Mouse (Mus musculus): ENCODE measurements at regions not wholly inside any gene's neighbourhood (a gene's known extent, or its start where the extent isn't known, plus 50 kb on each side); places are given as distances from the start of the nearest gene placed in this dataset.

DNA sequence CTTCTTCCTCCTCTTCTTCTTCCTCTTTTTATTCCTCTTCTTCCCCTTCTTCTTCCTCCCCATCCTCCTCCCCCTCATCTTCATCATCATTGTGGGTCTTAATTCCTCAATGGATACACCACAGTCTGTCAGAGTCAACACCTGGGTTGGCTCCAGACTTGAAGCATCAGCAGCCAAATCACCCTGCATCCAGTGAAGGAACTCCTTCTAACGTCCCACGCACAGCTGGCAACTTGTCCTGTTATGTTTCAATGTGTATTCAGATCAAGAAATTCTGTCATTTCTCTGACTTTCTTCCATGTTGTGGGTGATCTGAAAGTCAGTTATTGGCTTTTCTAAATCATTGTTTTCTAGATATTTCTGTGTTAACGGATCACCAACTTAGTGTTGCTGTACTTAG, 312.9 kb downstream of the Ptpru start:
- Histone ChIP-seq H3K9me3 (no peaks in the 10 kb centered on the region), H3K27me3 (no peaks in the 10 kb centered on the region), H3K4me1 (replicated peaks) (no peaks in the 10 kb centered on the region), H3K4me2 (no peak overlapping the region), H3K27ac (no peak overlapping the region), H3K36me3 (no peaks in the 10 kb centered on the region), H3K9ac (replicated peaks) (no peak overlapping the region), H3K4me3 (replicated peaks) (no peak overlapping the region)
- 81% methylated on average over 3 of the region's 3 CpGs for WGBS
- ATAC-seq (ENCODE audit: insufficient number of reproducible peaks, insufficient read depth, low FRiP score, low TSS enrichment, low read depth) = no peak

DNA sequence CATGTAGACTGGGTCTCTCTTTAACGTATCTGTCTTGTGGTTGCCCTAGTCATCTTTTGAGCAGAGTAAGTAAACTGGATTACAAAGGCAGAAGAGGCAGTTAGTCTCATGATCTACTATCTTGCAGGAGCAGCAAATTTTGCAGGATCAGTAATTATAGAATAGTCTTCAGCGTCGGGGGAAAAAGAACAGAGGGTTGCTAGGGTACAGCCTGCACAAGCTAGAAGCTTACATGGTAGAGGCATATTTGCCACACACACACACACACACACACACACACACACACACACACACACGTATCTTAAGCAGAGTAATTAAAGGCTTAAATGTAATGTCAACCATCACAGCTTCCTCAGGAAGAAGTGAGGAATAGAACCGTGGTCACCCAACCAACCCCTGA, 307.6 kb downstream of the Ptpru start:
- Histone ChIP-seq H3K27me3 (no peaks in the 10 kb centered on the region), H3K4me3 (replicated peaks) (no peak overlapping the region), H3K4me2 (no peak overlapping the region), H3K27ac (no peak overlapping the region), H3K4me1 (replicated peaks) (no peaks in the 10 kb centered on the region), H3K36me3 (no peaks in the 10 kb centered on the region), H3K9ac (replicated peaks) (no peak overlapping the region), H3K9me3 (no peaks in the 10 kb centered on the region)
- WGBS = 82% methylated on average over 5 of the region's 5 CpGs
- ATAC-seq (ENCODE audit: insufficient number of reproducible peaks, insufficient read depth, low FRiP score, low TSS enrichment, low read depth) = no peak

DNA sequence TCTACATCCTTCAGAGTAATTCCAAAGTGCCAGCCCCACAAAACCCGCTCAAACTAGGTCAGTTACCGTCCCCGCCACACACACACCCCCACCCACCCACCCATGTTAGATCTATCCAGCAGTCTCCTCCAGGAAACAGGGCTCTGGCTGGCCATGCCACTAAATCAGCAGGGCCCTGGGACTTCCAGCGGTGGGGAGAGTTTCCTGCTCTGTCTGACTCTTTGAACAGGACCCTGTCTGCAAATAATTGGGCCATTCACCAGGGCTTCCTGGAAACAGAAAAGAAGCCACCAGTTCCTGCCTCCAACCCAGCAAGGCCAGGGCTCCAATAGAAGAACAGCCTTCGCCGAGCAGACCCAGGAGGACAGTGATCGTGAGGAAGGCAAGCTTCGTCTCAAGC, 307.1 kb downstream of the Ptpru start:
- no peaks in the 10 kb centered on the region for H3K27me3 ChIP-seq

DNA sequence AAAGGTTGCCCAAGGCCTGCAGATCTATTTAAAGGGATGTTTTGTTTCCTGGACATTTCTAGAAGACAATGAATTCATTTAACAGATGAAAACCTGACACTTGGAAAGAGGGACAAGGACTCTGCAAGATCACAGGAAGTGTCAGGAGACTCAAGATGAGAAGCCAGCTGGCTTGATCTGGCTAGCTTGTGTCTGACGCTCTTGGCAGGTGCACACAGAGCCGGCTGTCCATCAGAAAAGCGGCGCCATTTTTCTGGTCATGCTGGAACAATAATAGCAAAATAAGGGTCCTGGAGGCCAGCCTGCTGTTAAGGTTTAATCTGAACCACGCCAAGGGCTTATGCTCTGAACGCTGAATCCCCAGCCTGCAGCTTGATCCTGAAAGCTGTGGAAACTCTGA, 303.3 kb downstream of the Ptpru start:
- no peak overlapping the region for H3K27ac ChIP-seq
- H3K9me3 ChIP-seq = no peaks in the 10 kb centered on the region
- no peak overlapping the region for H3K4me2 ChIP-seq
- ATAC-seq (ENCODE audit: insufficient number of reproducible peaks, insufficient read depth, low FRiP score, low TSS enrichment, low read depth) = no peak
- no peaks in the 10 kb centered on the region; the same call in 1 of the 2 replicates for H3K4me1 ChIP-seq (replicated peaks)
- H3K36me3 ChIP-seq = no peaks in the 10 kb centered on the region
- H3K9ac ChIP-seq (replicated peaks) = no peak overlapping the region
- H3K4me3 ChIP-seq (replicated peaks) = no peak overlapping the region
- WGBS = 88% methylated on average over 6 of the region's 6 CpGs
- no peaks in the 10 kb centered on the region for H3K27me3 ChIP-seq

More for the DNA sequence above, 307.1 kb downstream of the Ptpru start:
- no peak overlapping the region for H3K4me3 ChIP-seq (replicated peaks)
- no peak overlapping the region for H3K9ac ChIP-seq (replicated peaks)
- no peak for ATAC-seq (ENCODE audit: insufficient number of reproducible peaks, insufficient read depth, low FRiP score, low TSS enrichment, low read depth)
- no peaks in the 10 kb centered on the region for H3K9me3 ChIP-seq
- H3K4me2 ChIP-seq = no peak overlapping the region
- no peaks in the 10 kb centered on the region for H3K4me1 ChIP-seq (replicated peaks)
- no peak overlapping the region for H3K27ac ChIP-seq
- H3K36me3 ChIP-seq = no peaks in the 10 kb centered on the region
- WGBS = 69% methylated on average over 8 of the region's 8 CpGs

GRCm38 (mm10) chr4:131538237-131538636, 299.9 kb downstream of the Ptpru start:
- no peak overlapping the region for H3K4me2 ChIP-seq
- no peaks in the 10 kb centered on the region for H3K36me3 ChIP-seq
- H3K9me3 ChIP-seq = no peaks in the 10 kb centered on the region
- 61% methylated on average over 4 of the region's 4 CpGs for WGBS
- no peak for ATAC-seq (ENCODE audit: insufficient number of reproducible peaks, insufficient read depth, low FRiP score, low TSS enrichment, low read depth)
- no peak overlapping the region for H3K4me3 ChIP-seq (replicated peaks)
- H3K9ac ChIP-seq (replicated peaks) = no peak overlapping the region
- no peaks in the 10 kb centered on the region for H3K27me3 ChIP-seq
- H3K4me1 ChIP-seq (replicated peaks) = peaks cover 4% of the 10 kb centered on the region; the same call in 1 of the 2 replicates
- H3K27ac ChIP-seq = no peak overlapping the region

GRCm38 (mm10) chr4:131546422-131547200, 291.5 kb downstream of the Ptpru start:
- Histone ChIP-seq H3K4me2 (no peak overlapping the region), H3K9me3 (no peaks in the 10 kb centered on the region), H3K27ac (no peak overlapping the region), H3K9ac (replicated peaks) (no peak overlapping the region), H3K4me1 (replicated peaks) (peaks cover 6% of the 10 kb centered on the region; the same call in 1 of the 2 replicates), H3K27me3 (no peaks in the 10 kb centered on the region), H3K4me3 (replicated peaks) (no peak overlapping the region), H3K36me3 (no peaks in the 10 kb centered on the region)
- no peak for ATAC-seq (ENCODE audit: insufficient number of reproducible peaks, insufficient read depth, low FRiP score, low TSS enrichment, low read depth)
- 37% methylated on average over 12 of the region's 12 CpGs for WGBS

GRCm38 (mm10) chr4:131549581-131549980, 288.5 kb downstream of the Ptpru start:
- Histone ChIP-seq H3K27me3 (no peaks in the 10 kb centered on the region), H3K9me3 (no peaks in the 10 kb centered on the region), H3K36me3 (no peaks in the 10 kb centered on the region), H3K4me2 (no peak overlapping the region), H3K27ac (no peak overlapping the region), H3K4me1 (replicated peaks) (peaks cover 6% of the 10 kb centered on the region; the same call in 1 of the 2 replicates), H3K9ac (replicated peaks) (no peak overlapping the region), H3K4me3 (replicated peaks) (no peak overlapping the region)
- 78% methylated on average over 12 of the region's 12 CpGs for WGBS
- no peak for ATAC-seq (ENCODE audit: insufficient number of reproducible peaks, insufficient read depth, low FRiP score, low TSS enrichment, low read depth)

- no peak overlapping the region for H3K4me3 ChIP-seq (replicated peaks)
- no peak overlapping the region for H3K9ac ChIP-seq (replicated peaks)
- WGBS = 85% methylated on average over 5 of the region's 5 CpGs
- ATAC-seq (ENCODE audit: insufficient number of reproducible peaks, insufficient read depth, low FRiP score, low TSS enrichment, low read depth) = no peak
- H3K9me3 ChIP-seq = no peaks in the 10 kb centered on the region
- H3K4me1 ChIP-seq (replicated peaks) = peaks cover 5% of the 10 kb centered on the region; the same call in 1 of the 2 replicates
- H3K27me3 ChIP-seq = no peaks in the 10 kb centered on the region
- no peak overlapping the region for H3K27ac ChIP-seq
- H3K4me2 ChIP-seq = no peak overlapping the region
- no peaks in the 10 kb centered on the region for H3K36me3 ChIP-seq
These were observed 279.6 kb downstream of the Ptpru start for GRCm38 (mm10) chr4:131558513-131558912.

GRCm38 (mm10) chr4:131563851-131564250, 274.2 kb downstream of the Ptpru start:
- Histone ChIP-seq H3K36me3 (no peaks in the 10 kb centered on the region), H3K9ac (replicated peaks) (no peak overlapping the region), H3K4me2 (no peak overlapping the region), H3K27me3 (no peaks in the 10 kb centered on the region), H3K9me3 (no peaks in the 10 kb centered on the region), H3K4me1 (replicated peaks) (peaks cover 5% of the 10 kb centered on the region; the same call in 1 of the 2 replicates), H3K27ac (no peak overlapping the region), H3K4me3 (replicated peaks) (no peak overlapping the region)
- WGBS = 72% methylated on average over 4 of the region's 4 CpGs
- no peak for ATAC-seq (ENCODE audit: insufficient number of reproducible peaks, insufficient read depth, low FRiP score, low TSS enrichment, low read depth)

- no peak for ATAC-seq (ENCODE audit: insufficient number of reproducible peaks, insufficient read depth, low FRiP score, low TSS enrichment, low read depth)
- Histone ChIP-seq H3K4me3 (replicated peaks) (no peak overlapping the region), H3K4me2 (no peak overlapping the region), H3K9me3 (no peaks in the 10 kb centered on the region), H3K27me3 (no peaks in the 10 kb centered on the region), H3K9ac (replicated peaks) (no peak overlapping the region), H3K4me1 (replicated peaks) (peaks cover 5% of the 10 kb centered on the region; the same call in 1 of the 2 replicates), H3K27ac (no peak overlapping the region), H3K36me3 (no peaks in the 10 kb centered on the region)
- 75% methylated on average over 7 of the region's 7 CpGs for WGBS
These were observed 272.9 kb downstream of the Ptpru start for GRCm38 (mm10) chr4:131565203-131565602.

- no peak overlapping the region for H3K4me3 ChIP-seq (replicated peaks)
- no peak for ATAC-seq (ENCODE audit: insufficient number of reproducible peaks, insufficient read depth, low FRiP score, low TSS enrichment, low read depth)
- H3K9me3 ChIP-seq = no peaks in the 10 kb centered on the region
- H3K27ac ChIP-seq = no peak overlapping the region
- peaks cover 5% of the 10 kb centered on the region; the same call in 1 of the 2 replicates for H3K4me1 ChIP-seq (replicated peaks)
- no peak overlapping the region for H3K4me2 ChIP-seq
- no peaks in the 10 kb centered on the region for H3K36me3 ChIP-seq
- H3K9ac ChIP-seq (replicated peaks) = no peak overlapping the region
- H3K27me3 ChIP-seq = no peaks in the 10 kb centered on the region
- WGBS = 78% methylated on average over 2 of the region's 2 CpGs
These were observed 270.8 kb downstream of the Ptpru start for GRCm38 (mm10) chr4:131567241-131567640.

GRCm38 (mm10) chr4:131569156-131569555, 268.9 kb downstream of the Ptpru start:
- no peak overlapping the region for H3K4me3 ChIP-seq (replicated peaks)
- no peaks in the 10 kb centered on the region for H3K9me3 ChIP-seq
- H3K36me3 ChIP-seq = no peaks in the 10 kb centered on the region
- H3K4me1 ChIP-seq (replicated peaks) = no peaks in the 10 kb centered on the region
- no peak overlapping the region for H3K27ac ChIP-seq
- H3K9ac ChIP-seq (replicated peaks) = no peak overlapping the region
- H3K4me2 ChIP-seq = no peak overlapping the region
- WGBS = 36% methylated on average over 5 of the region's 5 CpGs
- ATAC-seq (ENCODE audit: insufficient number of reproducible peaks, insufficient read depth, low FRiP score, low TSS enrichment, low read depth) = no peak
- no peaks in the 10 kb centered on the region for H3K27me3 ChIP-seq

Data from limb, embryonic 12.5 days (tissue).